Mouse (Mus musculus) ovary, postnatal 10 days (tissue): ENCODE data around the gene Mcrs1.

Experiments
- DNase-seq: peaks from one replicate; pipeline ENCODE4 v3.0.0; 2022; ENCODE audit warnings: low spot score

Mcrs1 gene

GRCm38 (mm10) chr15:99198761-99199160 is 53.0 kb downstream of the Mcrs1 start:
- DNase-seq, result no peak

GRCm38 (mm10) chr15:99195043-99195442 is 56.7 kb downstream of the Mcrs1 start:
- no peak for DNase-seq

GRCm38 (mm10) chr15:99194358-99194757 is 57.4 kb downstream of the Mcrs1 start:
- DNase-seq, result no peak
